Mouse (Mus musculus) frontal cortex, postnatal 14 days (tissue): Measurements from ENCODE around the gene Cnot1.
A peak's percentile ranks its signal among the peaks of the same experiment; 100 is the strongest.
"Not testable (repeated sequence)": the region's sequence is repeated elsewhere in the genome, so short reads cannot be mapped to it uniquely, and the experiment has no call there.

Source experiments
- DNase-seq, 2 experiments: peaks; one replicate each; pipeline ENCODE4 v3.0.0; 2022; ENCODE audit warnings: low spot score in 2 of 2

Cnot1 gene

GRCm38 (mm10) chr8:95807331-95807843 lies at the start of gene Cnot1:
Cnot1 (minus strand) TSS chr8:95807464.
- DNase-seq, result peak; percentile 99

- no peak for DNase-seq
Measured at GRCm38 (mm10) chr8:95854174-95854573, 46.9 kb upstream of the Cnot1 start.

- peak; percentile 66 to 70 for DNase-seq
Measured at GRCm38 (mm10) chr8:95853102-95853843, 46.0 kb upstream of the Cnot1 start, which contains the start of gene Slc38a7. Slc38a7 (minus strand) TSS chr8:95853539.

GRCm38 (mm10) chr8:95852290-95852689 lies 45.0 kb upstream of the Cnot1 start:
- DNase-seq, result no peak

- DNase-seq, result no peak
Measured at GRCm38 (mm10) chr8:95850326-95850725, 43.1 kb upstream of the Cnot1 start.

GRCm38 (mm10) chr8:95848734-95849464 lies 41.6 kb upstream of the Cnot1 start:
- DNase-seq, result no peak

GRCm38 (mm10) chr8:95848061-95848551 lies 40.8 kb upstream of the Cnot1 start:
- DNase-seq, result no peak

- DNase-seq, result no peak
Measured at GRCm38 (mm10) chr8:95845026-95845425, 37.8 kb upstream of the Cnot1 start.

- DNase-seq, result no peak
Measured at GRCm38 (mm10) chr8:95843968-95844367, 36.7 kb upstream of the Cnot1 start.

- no peak for DNase-seq
Measured at GRCm38 (mm10) chr8:95841436-95841835, 34.2 kb upstream of the Cnot1 start.

- no peak for DNase-seq
Measured at GRCm38 (mm10) chr8:95839289-95839688, 32.0 kb upstream of the Cnot1 start.

- no peak for DNase-seq
Measured at GRCm38 (mm10) chr8:95837266-95837665, 30.0 kb upstream of the Cnot1 start.

- DNase-seq, result no peak
Measured at GRCm38 (mm10) chr8:95835891-95836290, 28.6 kb upstream of the Cnot1 start.

GRCm38 (mm10) chr8:95833435-95833984 lies 26.2 kb upstream of the Cnot1 start:
- DNase-seq, result no peak

GRCm38 (mm10) chr8:95832603-95833434 lies 25.6 kb upstream of the Cnot1 start:
- peak; percentile 72 to 90 for DNase-seq

- DNase-seq, result no peak
Measured at GRCm38 (mm10) chr8:95830144-95830543, 22.9 kb upstream of the Cnot1 start.

GRCm38 (mm10) chr8:95825162-95825561 lies 17.9 kb upstream of the Cnot1 start, which contains the start of gene Sap18b:
Sap18b (plus strand) TSS chr8:95825346.
- not testable (repeated sequence) for DNase-seq

- no peak for DNase-seq
Measured at GRCm38 (mm10) chr8:95822699-95823098, 15.4 kb upstream of the Cnot1 start.

GRCm38 (mm10) chr8:95822096-95822495 lies 14.8 kb upstream of the Cnot1 start:
- DNase-seq, result no peak

- no peak for DNase-seq
Measured at GRCm38 (mm10) chr8:95821266-95821665, 14.0 kb upstream of the Cnot1 start.

- DNase-seq, result no peak
Measured at GRCm38 (mm10) chr8:95818211-95818610, 10.9 kb upstream of the Cnot1 start.
